Mouse (Mus musculus) fibroblast of lung, adult 2 months (primary cell): ENCODE results near the gene Pla2g4a.

Source experiments
- DNase-seq: peaks from one replicate; pipeline ENCODE4 v3.0.0-alpha.2; 2011; ENCODE audit warnings: low read depth

Pla2g4a gene

DNA sequence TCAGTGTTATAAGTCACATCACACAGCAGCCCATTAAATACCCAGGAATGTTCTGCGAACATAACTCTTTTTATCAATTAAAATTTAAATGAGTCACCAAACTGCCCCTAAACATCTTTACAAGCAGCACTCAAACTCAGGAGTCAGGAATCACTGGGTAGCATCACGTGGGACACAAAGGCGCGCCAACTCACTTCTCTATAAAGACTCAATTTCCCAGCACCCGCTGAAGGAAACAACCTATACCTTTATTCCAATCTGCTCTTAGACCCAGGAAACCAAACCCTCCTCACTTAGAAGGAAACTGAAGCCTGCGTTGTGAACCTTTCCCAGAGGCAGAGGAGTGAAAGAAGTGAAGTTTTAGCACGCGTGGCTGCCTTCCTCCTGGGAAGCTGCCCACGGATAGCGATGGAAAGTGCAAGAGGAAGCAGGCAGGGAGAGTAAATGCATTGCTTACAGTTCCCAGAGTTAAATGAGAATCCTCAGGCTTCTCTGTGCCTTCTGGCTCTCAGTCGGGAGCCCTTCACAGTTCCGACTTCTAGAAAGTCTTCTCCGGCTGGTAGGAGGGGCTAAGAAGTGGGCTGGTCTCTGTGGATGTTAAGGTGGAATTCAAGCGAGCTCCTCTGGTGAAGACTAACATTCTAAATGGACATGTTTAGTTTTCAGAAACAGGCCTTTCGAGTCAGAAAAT lies at the start of gene Pla2g4a:
Pla2g4a (minus strand) TSS at position 557 of the 691 bp plus-strand sequence.
- no peak for DNase-seq

DNA sequence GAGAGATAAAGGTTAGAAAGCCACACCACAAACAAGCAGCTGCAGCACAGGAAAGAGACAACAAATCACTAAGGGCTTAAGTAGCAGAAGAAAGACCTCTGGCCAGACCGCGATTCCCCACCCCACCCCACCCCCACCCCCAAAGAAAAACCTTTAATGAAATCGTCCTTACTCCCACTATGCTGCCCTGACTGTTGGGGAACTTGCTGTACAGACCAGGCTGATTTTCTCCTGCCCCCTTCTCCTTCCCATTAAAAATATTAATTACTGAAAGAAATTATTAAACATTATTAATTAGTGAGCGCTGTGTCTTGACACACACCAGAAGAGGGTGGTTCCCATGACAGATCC lies 49.5 kb upstream of the Pla2g4a start:
- no peak for DNase-seq

DNA sequence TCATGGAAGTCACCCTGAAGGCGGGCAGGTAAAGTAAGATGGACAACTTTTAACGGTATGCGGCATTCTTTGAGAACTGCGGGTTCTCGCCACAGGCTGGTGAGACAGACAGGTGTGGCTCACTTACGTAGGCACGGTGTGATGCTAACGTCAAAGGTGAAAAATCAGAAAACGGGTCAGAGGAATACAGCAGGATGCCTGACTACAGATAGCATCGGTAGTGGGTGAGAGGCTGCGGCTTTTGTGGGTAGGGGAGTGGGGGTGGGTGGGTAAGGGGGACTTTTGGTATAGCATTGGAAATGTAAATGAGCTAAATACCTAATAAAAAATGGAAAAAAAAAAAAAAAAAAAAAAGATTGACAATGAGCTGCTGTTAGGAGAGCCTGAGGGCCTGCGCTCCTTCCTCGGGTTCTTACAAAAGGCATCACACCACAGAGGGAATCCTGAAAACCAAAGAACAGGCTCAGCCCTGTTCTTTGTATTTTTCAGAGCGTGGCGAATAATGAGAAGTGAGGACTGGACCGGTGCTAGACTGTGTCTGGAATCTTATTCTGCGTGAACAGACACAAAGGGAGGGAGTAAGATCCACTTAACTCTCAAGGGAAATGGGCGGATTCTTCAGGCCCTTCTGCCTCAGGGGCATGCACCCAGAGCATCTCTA lies 49.0 kb upstream of the Pla2g4a start:
- no peak for DNase-seq

DNA sequence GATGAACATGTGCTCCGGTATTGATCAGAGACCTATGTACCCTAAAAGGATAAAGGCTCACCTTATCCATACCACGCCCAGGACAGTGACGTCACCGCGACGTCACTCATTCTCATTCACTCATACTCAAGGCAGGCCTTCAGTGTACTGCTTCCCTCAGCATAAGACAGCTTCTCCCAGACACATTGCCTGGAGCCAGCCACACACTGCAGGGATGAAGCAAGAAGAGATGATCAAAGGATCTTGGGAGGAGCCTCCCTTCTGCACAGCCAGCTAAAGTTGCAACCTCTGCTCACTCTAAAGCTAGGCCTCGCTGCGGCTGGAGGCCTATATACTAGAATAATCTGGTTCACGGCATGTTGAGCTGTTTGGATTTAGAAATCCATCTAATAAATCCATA lies 48.0 kb upstream of the Pla2g4a start:
- DNase-seq: no peak

DNA sequence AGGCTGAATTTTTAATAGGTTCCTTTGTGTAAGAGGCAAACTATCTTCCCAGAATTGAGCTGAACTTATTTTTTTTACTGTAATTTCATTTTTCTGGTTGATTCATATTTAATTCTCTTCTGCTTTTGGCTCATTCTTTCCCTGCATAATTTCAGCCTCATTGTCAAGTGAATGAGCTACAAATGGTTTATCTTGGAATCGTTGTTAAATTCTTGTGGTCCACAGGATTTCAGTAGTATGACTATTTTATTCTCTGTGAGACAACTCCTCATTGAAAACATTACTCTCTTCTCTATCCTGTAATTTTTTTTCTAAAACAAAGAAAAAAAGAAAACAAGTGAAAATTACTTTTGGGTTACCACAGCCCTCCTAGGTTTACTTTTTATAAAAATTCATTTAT lies 14.5 kb upstream of the Pla2g4a start:
- peak; percentile 50 for DNase-seq

GRCm38 (mm10) chr1:149965826-149966225 lies 4.7 kb upstream of the Pla2g4a start:
- no peak for DNase-seq

DNA sequence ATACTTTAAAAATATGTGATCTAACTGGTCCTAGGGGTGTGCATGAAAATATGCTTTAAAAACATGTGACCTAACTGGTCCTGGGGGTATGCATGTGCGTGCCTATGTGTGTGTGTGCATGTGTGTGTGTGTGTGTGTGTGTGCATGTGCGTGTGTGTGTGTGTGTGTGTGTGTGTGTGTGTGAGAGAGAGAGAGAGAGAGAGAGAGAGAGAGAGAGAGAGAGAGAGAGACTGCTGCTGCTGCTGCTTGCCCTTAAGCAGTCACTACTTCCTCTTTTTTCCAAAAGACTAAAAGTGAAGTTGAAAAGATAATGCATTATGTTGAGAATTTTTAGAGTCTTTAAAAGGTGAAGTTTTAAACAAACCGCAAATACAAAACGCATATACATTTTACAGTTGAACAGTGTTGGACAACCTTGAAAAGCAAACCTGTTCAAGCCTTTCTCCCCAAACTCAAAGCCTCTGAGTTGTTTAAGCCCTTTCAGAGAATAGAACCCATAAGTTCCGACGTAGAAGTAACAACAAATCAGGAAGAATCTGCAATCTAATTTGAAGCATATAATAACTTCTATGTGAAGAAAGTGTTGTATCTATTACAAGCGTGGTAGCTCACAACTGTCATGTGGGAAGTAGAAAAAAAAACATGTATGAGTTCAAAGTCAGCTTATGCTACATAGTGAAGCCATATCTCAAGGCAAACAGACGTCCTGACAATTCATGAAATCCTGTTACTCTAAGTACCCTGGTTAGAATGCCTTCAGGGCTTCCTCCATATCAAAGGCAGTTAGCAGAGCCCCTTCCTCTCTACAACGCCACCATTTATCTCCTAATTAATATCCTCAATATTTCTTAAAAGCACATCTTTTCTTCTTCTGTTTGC lies 574 bp upstream of the Pla2g4a start:
- DNase-seq: no peak

DNA sequence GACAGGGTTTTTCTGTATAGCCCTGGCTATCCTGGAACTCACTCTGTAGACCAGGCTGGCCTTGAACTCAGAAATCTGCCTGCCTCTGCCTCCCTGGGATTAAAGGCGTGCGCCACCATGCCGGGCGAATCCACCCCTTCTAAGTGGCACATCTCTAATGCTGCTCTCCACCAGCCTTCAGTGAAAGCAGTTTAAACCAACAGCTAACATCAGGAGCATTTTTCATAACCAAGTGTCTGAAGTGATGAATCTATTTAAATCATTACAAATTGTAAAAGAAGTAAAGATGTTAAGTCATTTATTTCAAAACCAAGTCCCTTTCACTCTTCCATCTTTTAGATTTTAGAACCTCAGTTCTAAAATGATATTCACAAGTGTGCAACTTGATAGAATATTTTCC lies 839 bp downstream of the Pla2g4a start:
- DNase-seq: no peak

DNA sequence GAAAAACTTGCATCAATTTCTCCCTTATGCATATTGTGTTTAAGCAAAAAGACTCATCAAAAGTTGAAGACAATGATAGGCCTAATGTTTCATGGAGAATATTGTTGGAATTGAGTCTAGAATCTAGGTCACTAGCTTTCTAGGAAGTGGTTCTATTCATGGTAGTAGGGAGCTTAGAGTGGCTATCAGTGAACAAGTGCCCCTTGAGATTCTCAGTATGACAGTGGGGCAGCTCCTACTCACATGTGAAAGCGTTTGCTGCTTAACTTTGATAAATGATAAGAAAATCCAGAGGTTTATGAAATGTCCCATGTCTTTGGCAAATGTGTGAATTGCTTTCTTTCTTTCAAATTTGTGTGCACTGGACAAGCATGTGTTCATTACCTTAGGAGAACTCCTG lies 2.0 kb downstream of the Pla2g4a start:
- DNase-seq: no peak

DNA sequence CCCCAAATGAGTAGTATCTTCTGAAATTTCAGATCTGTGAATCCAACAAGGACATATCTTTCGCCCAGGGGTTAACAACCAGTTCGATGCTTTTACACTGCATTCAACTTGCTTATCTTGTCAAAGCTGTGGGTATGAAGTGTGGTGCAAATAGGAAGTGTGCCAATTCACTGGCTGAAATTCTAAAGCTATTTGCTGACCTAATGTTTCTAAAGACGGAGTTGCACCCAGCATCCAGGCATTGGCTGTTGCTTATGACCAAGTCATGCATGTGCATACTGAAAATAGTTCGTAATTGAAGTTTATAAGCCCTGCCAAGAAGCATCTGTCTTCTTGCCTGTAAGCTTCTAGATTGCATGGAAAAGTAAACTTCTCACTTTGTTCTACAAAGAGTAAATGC lies 5.6 kb downstream of the Pla2g4a start:
- no peak for DNase-seq

- DNase-seq: no peak
These were observed 7.1 kb downstream of the Pla2g4a start for GRCm38 (mm10) chr1:149954026-149954425.

DNA sequence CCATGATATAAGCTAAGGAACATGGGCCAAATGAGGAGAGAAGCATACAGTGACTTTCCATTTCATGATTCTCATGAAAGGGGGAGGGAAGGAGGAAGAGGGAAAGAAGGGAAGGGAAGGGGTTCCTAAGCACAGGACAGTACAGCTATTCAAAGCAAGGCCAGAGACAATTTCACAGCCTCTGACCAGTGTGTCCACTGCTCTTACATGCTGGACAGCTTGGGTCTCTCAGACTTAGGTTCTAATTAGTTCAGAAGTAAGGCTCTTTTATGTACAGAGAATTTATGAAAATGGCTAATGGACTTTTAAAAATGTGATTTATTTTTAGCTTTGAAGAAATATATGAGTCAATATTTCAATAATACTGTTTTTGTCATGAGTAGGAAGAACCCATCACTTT lies 9.0 kb downstream of the Pla2g4a start:
- no peak for DNase-seq

- no peak for DNase-seq
These were observed 10.4 kb downstream of the Pla2g4a start for GRCm38 (mm10) chr1:149950656-149951055.

GRCm38 (mm10) chr1:149950254-149950653 lies 10.8 kb downstream of the Pla2g4a start:
- no peak for DNase-seq

GRCm38 (mm10) chr1:149949334-149949733 lies 11.8 kb downstream of the Pla2g4a start:
- no peak for DNase-seq

DNA sequence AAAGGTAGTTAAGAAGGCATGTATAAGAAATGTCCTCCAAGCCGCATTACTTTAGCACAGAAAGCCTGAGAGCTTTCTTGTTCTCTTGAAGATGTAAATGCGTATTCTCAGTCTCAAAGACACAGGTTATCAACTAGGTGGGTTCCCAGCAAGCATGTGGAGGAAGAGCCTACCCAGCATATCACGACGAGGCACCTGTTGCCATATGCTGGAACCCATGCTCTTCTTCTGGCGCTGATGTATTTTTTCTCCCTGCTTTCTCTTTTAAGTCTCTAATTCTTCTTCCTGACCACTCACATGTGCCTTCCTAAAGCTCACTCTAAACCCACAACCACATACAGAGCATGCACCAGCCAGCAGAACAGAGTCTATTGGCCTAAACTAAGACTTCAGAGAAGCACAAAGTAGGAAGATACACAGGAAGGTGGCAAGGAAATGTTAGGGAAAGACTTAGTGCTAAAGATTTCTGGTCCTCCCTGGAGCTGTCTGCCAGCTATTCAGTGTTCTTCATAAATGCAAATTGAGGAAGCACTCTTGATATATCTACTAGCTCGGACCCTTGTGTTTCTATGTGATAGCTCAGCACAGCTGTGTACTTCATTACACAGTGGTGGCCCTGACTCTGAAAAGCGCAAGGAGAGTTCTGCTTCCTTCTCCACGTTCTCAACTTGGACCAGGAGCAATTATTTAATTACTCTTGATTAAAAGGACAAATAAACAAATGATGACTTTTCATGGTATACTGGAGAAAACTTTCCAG lies 12.8 kb downstream of the Pla2g4a start:
- no peak for DNase-seq

DNA sequence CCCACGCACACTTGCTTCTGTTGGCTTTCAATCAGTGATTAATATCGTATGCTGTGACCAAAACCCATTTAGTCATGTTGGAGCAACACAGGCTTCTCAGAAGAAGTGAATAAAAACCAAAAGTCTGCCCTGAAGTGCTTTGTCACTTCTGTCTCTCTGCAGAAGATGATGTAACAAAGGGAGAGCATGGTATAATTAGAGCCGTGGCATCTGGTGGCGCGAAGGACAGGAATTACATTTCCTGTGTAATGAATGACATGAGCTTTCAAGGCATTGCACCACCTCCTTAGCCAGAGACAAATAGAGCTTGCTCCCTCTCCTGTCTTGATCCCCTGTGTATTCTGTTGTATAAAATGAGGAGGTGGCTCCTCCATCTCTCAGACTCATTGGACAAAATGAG lies 14.1 kb downstream of the Pla2g4a start:
- no peak for DNase-seq

- no peak for DNase-seq
These were observed 14.7 kb downstream of the Pla2g4a start for GRCm38 (mm10) chr1:149946432-149946831.

- DNase-seq: no peak
These were observed 17.5 kb downstream of the Pla2g4a start for GRCm38 (mm10) chr1:149943611-149944010.

- DNase-seq: no peak
These were observed 20.8 kb downstream of the Pla2g4a start for GRCm38 (mm10) chr1:149940301-149940700.

- no peak for DNase-seq
These were observed 21.6 kb downstream of the Pla2g4a start for GRCm38 (mm10) chr1:149939261-149940032.
